Mouse (Mus musculus): ENCODE data around the gene Snrpd2.

GRCm38 (mm10) chr7:19158601-19159000 lies 9.1 kb downstream of the Snrpd2 start:
- TF ChIP-seq POLR2A (IDR thresholded peaks at IDR 0.05; ENCODE audit: control insufficient read depth, low read depth, low read length) (no peak), CTCF (IDR thresholded peaks at IDR 0.05; ENCODE audit: control insufficient read depth, insufficient read depth, insufficient replicate concordance, low read depth, low read length) (no peak)
